Mouse (Mus musculus) mouse trophoblast stem cell (cell line): Measurements from ENCODE around the gene Mapk13.

Source experiments
- in situ Hi-C, 2 experiments: fragments of 300-500 bp; cut with MseI, MboI; formaldehyde crosslinking; loops; 2 replicates in 1 of 2; 3 replicates in 1 of 2; pipeline ENCODE4 v1.15.1; 2025

Gene Mapk13

DNA sequence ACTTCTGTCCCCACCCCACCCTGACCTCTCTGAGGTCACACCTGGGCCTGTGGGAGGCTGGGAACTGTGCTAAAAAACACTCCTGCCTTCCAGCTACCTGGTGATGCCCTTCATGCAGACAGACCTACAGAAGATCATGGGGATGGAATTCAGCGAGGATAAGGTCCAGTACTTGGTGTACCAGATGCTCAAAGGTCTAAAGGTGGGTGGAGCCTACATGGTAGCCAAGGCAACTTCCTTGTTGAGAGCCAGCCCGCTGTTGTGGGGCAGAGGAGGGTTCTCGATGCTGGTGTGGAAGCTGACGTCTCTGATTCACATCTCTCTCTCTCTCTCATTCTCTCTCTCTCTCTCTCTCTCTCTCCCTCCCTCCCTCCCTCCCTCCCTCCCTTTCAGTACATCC, 6.1 kb downstream of the Mapk13 start:
- in situ Hi-C loops = no loop called here

DNA sequence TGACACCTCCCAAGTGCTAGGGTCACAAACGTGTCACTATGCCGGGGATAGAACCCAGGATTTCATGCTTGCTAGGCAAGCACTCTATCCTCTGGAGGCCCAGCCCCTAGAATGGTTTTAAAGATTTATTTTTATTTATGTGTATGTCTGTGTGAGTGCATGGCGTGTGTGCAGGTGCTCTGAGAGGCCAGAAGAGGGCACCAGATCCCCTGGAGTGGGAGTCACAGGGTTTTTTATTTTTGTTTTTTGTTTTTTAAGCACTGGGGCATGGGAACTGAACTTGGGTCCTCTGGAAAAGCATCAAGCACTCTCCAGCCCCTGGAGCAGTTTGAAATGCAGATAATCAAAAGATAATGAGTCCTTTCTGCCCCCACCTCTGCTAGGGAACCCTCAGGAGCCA, 7.7 kb downstream of the Mapk13 start:
- in situ Hi-C loops = no loop called here

DNA sequence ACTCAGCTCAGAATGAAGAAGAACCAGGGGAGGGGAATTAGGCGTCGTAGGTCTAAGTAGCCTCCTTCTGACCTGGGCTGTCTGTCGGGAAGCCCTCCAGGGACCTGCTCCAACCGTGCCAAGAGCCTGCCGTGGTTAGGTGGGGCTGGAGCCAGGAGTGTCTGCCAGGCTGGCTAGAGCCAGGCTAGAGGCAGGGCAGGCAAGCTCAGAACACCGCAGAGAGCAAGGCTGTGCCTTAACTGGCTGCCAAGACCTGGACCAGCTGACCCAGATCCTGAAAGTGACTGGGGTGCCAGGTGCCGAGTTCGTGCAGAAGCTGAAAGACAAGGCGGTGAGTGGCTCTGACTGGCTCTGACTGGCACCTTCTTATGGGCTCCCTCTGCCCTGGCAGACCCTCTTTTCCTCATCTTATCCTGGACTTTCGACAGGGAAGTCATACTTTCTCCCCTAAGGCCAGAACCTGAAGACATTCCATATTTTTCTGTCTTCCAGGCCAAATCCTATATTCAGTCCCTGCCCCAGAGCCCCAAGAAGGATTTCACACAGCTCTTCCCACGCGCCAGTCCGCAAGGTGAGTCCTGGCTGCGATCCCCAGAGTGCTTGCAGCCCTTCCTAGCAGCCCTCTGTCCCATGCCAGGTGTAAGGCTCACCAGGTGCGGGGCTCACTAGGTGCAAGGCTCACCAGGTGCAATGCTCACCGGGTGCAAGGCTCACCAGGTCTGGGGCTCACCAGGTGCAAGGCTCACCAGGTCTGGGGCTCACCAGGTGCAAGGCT, 8.3 kb downstream of the Mapk13 start:
- in situ Hi-C loops = no loop called here

DNA sequence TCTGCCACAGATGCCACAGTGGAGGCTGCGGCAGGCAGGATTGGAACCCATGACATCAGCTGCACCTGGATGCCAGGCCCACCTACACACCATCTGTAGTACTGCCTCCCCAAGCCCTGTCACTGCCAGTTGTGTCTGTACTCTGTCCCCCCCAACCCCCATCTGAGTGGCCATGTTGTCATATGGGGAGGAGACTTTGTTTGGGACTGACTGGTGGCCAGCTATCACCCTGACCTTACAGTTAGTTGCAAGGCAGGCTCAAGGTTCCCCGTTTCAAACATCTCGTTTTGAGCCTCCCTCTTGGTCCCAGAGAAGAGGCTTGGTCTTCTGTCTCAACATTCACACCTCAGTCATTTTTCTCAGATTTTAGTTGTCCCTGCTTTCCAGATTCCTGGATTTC, 10.6 kb downstream of the Mapk13 start:
- in situ Hi-C loops = no loop called here

DNA sequence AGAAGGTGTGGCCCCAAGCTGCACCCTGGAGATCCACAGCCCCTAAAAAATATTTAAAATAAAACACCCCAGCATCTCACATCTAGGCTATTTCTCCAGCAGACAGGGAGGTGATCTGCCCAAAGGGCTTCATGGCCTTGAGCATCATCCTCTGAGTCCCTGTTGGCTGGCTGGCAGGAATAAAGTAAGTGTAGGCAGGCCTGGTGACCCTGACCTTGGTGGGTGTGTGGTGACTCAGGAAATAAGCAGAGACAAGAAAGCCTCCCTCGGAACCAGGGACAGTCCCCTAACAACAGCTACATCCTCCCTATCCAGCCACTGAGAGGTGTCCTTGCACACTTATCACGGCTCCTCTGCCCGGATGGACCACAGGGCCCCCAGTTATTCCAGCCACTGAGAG, 11.7 kb downstream of the Mapk13 start:
- in situ Hi-C loops = no loop called here

DNA sequence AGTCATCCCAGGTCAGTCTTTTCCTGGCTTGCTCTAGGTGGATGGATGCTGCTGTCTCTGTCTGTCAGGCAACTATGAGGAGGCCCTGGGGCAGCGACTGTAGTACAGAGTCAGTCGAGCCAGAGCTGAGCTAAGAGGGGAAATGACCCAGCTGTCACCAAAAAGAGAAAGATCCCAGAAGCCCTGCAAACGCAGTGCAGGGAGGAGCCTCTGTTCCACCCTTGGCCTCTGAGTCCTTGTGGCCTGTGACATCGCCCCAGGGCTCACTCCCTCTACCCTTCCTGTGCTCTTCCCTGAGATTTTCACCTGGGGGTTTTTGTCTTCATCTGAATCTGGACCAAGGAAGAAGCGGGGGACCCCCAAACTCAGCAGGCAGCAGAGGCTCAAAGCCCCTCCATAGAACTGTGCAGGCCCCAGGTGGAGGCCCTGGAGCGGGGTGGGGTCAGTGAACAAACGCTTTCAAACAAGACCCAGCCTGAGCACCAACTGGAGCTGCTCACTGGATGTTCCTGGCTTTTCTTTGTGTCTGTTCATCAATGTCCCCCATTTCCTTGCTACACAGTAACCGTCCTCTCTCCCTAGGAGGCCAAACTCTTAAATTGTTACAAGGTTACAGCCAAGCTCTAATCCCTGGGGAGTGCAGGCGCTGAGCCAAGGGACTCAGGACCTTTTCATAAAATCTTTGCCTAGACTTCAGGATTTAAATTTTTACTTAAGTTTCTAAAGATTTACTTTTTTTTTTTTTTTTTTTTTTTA, 12.4 kb downstream of the Mapk13 start:
- in situ Hi-C loops = no loop called here

DNA sequence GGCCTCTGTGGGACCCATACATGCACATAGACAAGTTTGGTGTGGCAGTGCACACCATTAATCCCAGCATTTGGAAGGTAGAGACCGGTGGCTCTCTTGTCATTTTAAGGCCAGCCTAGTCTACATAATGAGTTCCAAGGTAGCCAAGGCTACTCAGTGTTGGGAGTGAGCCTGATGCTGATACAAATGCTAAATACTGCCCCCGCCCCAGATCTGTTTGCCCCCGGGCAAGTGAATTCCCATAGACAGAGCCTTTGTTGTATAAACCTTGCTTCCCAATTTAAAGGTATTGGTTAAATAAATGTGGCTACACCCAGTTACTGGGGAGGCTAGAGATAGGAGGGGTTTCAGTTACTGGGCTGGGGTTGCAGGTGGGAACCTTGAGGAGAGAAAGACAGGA, 15.9 kb downstream of the Mapk13 start:
- in situ Hi-C loops = no loop called here

DNA sequence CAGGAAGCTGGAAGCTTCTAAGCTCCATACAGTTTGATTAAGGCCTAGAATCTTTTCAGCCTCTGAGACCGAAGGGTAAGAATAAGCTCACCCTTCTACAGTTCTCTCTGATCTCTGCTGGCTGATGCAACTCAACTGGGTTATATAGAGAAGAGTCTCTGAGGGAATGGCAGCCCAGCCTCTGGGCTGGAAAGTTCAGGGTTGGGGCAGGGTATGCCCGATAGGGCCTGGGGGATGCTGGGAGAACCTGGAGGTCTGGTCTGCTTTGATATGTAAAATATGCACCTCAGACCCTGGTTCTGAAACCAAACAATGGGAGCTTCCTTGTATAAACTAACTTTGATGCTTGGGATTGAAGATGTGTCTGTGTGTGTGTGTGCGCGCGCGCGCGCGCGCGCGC, 18.4 kb downstream of the Mapk13 start:
- in situ Hi-C loops = no loop called here

DNA sequence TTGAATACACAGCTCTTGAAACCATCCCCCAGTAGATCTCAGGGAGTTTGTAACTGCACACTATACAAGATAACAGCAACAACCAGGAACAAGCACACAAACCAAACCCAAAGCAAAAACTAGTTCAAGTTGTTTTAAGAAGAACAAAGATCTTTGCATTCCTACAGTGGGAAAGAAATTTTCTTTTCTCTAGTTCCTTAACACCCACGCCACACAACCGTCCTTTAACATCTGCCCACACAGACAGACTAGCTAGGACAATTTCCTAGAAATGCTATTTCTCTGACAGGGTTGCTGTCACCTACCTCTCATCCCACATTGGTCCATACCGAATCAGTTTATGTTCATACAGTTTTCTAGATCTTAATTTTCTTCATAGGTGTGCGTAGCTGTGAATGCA, 27.9 kb downstream of the Mapk13 start:
- in situ Hi-C loops = no loop called here

DNA sequence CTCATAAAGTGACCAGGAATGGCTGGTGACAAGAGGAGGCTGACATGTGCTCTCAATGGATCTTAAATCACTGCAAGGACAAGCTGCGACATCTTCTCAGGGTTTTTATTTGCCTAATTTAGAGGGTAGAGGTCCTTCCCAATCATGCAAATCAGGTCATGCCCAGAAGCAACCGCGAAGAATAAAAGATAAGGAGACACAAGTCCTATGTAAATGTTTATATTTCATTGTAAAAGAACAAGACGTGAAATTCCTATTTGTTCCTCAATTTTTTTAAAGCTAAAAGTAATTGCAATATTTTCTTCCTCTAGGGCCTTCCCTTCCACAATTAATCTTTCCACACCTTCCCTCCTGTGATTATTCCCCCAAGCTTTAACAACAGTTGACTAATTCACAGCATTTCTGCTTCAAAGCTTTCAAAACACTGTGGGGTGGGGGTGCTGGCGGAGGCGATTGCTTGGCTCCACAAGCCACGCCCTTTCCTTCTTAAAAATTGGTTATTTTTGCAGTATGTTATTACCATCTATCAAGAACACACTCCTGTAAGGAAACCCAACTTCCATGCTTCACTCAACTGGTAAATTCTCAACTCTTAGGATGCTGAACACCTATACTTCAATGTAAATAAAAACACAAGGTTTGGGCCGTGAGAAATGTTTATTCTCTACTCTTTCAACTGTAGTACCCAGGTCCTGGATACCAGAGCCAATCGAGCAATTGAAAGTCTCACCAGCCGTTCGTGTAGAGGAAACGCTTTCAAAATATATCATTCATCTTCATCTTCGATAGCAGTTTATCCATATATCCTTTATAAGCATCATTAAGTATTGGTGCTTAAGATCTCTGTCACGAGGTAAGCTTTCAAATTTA, 30.4 kb downstream of the Mapk13 start:
- in situ Hi-C loops = no loop called here

DNA sequence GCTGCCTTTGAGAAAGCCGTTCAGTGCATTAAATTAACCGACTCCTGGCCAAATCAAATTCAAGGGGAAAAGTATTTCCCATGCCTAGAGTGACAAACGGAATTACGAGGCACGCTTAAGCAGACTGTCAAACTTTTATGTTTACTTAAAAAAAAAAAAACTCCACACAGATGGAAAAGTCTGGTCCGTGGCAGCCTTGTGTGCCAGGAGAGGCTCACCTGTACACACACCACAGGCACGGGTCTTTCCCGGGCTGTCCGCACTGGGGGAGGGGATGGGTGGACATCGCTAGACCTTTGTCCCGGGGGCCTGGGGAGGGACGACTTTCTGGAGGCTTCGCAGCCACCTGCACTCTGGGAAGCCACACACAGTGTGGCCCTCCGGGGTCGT, 31.2 kb downstream of the Mapk13 start:
- in situ Hi-C loops = no loop called here

DNA sequence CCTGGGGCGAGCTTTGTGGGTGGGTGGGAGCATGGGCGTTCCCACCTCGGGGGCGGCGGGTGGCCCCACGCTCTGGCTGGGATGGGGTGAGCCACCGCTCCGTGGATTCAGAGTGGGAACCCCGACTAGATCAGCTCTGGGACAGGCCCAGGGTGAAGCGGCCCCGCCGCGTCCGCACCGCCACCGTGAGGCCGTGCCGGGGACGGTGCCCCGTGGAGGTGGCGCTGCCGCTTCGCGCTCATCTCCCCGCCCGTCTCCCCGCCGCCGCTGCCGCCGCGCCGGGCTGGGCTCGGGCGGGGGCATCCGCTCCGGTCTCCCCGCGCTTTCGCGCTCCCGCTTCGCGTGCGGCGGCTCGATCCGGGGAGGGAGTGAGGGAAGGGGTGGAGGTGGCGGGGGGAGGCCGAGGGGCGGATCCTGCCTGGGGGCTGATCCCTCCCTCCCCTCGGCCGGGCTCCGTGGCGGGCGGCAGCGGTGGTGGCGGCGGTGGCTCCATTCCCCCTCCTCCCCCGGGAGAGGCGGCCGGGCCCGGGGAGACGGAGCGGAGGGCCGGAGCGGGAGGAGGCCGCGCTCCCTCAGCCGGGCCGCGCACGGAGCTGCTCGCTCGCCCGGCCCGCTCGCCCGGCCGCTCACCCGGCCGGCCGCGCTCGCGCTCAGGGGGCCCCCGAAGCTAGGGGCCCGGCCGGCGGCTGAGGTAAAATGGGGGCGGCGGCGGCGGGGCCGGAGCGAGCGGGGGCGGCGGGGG, 31.7 kb downstream of the Mapk13 start, which contains the start of gene Brpf3:
Gene Brpf3, plus strand, starts transcription at position 420 of the 742 bp plus-strand sequence.
- in situ Hi-C loops = no loop called here

DNA sequence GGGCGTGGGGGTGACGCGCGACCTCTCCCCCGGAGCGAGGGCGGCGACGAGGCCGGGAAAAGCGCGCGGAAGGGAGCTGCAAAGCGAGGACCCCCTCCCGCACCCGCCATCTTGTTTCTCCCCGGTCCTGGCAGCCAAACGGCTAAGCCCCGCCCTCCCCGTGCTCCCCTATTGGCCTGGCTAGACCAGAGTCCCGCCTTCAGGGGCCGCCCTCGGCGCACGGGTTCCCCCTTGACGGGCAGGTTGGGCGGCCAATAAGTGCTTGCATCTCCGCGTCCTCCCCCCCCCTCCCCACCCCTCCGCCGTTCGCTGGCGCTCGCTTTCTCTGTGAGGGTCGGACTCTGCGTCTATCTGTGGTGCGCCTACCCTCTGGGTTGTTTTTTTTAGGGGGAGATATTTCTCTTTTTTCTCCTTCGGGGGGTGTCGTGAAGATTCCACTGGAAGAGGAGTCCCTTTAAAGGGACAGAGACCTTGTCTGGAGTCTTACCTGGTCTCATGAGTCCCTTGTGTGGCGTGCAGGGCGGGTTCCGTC, 32.4 kb downstream of the Mapk13 start:
- in situ Hi-C loops = no loop called here

DNA sequence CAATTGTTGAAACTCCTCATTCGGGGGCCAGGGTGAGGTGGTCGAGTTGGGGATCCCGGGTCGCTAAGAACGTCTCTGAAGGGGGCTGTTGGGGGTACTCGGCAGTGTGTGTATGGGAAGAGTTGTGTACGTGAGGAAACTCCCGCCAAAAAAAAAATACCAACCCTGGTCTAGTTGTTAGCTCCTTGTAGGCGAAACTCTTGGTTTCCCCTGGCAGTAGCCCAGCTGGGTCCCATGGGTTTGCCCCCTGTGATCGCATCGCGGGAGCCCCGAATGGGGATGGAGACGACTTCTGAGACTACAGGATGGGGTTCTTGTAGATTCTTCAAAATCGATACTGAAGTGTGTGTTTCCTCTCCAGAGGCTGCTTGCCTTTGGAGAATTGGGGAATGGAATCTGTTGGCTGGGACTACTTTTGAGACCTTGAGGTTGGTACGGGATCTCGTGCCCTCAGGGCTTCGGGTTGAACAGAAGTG, 32.9 kb downstream of the Mapk13 start:
- in situ Hi-C loops = no loop called here

DNA sequence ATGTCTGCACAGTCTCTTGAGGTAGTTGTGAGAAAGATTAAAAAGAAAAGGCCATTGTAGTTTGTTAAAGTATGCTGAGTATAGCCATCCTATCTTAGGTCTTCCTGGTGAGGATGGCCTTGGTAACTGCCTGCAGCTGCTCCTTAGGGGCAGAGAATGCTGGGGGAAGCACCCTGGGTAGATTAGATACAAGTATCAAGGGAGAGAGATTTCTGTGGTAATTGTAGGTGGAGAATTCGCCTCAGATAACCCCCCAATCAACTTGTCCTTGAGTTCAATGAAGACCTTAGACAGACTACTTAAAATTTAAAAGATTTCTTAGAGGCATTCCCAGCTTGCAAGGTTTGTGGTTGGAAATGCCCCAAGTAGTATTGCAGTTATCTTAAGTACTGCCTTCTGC, 34.2 kb downstream of the Mapk13 start:
- in situ Hi-C loops = no loop called here

DNA sequence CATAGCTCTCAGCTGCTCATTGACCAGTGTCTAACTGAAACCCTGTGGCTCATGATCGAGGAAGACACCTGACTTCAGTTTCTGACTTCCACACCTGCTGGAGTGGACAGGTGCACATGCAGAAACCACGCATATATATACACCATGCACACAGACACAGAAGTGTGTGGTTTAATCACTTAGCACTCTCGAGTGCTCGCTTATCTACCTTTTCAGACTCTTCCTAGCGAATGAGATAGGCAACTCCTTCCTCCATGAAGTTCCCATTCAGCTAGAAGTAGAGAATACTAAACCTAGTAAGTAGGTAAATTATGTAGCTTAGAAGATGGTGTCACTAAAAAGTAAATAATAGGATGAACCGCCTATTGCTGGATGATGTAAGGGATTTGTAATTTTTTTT, 35.9 kb downstream of the Mapk13 start:
- in situ Hi-C loops = no loop called here

DNA sequence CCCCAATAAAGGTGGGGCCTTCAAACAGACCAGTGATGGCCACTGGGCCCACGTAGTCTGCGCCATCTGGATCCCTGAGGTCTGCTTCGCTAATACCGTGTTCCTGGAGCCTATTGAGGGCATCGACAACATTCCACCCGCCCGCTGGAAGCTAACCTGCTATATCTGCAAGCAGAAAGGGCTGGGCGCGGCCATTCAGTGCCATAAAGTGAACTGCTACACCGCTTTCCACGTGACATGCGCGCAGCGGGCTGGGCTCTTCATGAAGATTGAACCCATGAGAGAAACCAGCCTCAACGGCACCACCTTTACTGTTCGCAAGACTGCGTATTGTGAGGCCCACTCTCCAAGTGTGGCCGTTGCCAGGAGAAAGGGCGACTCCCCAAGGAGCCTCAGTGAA, 37.7 kb downstream of the Mapk13 start:
- in situ Hi-C loops = no loop called here

DNA sequence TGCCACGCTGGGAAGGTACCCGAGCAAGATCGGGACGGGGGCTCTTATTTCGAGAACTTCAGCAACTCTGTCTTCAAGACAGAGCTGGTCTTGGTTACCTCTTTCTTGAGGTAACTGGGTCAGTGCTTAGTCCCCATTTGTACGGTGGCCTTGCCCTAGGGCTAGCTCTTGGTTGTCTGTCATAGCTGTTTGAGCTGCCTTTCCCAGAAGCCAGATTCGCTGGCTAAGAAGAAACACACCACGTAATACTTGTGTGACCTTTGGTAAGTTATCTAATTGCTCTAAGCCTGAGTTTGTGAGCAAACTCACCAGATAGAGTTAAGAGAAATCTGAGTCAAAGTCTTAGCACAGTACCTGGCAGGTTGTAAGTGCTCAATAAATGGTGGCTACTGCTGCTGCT, 39.6 kb downstream of the Mapk13 start:
- in situ Hi-C loops = no loop called here

DNA sequence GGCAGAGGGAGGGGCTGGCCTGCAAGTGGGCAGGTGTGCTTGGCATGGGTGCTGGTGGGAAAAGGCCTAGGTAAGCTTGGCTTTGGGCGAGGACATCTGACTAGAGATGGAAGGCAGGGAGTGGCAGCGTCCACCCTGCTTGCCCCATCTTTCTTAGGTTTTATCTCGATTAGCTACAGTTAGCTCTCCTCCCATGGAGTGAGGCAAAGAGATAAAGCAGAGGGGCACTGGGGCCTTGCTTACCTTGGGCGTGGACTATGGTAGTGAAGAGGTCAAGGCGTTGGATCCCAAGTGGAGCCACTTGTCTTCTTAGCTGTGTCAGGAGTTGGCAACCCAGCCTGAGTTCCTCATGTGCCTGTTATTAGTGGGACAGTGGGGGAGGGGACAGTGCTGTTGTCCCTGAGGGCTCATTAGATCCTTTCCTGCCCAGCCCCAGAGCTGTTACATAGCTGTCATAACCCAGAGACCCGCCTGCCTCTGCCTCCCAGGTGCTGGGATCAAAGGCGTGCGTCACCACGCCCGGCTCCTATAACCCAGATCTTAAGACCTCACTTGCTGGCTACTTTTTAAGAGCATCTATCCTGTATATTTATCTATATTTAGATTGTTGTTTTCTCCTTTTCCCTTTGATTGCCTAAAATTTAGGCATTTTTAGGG, 40.2 kb downstream of the Mapk13 start:
- in situ Hi-C loops = no loop called here

DNA sequence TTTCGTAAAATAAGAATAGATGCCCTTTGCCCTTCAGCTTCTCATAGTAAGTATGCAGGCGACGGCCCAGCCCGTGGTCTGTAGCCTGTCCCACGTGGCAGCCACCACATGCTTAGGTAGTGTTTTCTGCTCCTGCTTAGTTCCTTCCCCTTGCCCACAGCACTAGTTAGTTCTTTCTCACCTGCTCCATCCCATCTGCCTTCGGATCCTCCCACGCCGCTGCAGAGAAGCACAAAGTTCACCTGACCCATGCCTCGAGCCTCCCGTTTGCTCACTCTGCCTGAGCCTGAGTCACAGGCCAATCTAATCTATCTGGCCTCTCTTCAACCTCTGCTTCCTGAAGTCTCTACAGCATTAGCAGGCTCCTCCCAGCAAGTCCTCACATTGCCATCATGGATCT, 43.2 kb downstream of the Mapk13 start:
- in situ Hi-C loops = no loop called here
